Mouse (Mus musculus) liver, adult 2 months (tissue): ENCODE results near the gene Mtx1. TPM values are rescaled to one million over a fixed set of nuclear protein-coding genes. Genes with fewer than 3 reads are reported as not detected.

Source experiments
- DNase-seq: peaks from one replicate; pipeline ENCODE4 v3.0.0-alpha.2; 2011; ENCODE audit warnings: low read depth, low spot score; ENCODE audit errors: extremely low read depth
- H3K27ac ChIP-seq: fragments of 200-500 bp; replicated peaks from 2 replicates; pipeline ENCODE4 v1.5.1; 2012; ENCODE audit warnings: low read depth, mild to moderate bottlenecking, control low read depth, inconsistent platforms, low read length; ENCODE audit not compliant: insufficient read depth
- H3K27me3 ChIP-seq: fragments of 200-500 bp; 2 replicates; pipeline ENCODE4 v1.6.1; 2012; ENCODE audit warnings: mild to moderate bottlenecking, moderate library complexity, low read length, inconsistent platforms; ENCODE audit not compliant: control insufficient read depth, insufficient read depth
- H3K36me3 ChIP-seq: fragments of 200-500 bp; 2 replicates; pipeline ENCODE4 v1.6.1; 2012; ENCODE audit warnings: low read length, inconsistent platforms; ENCODE audit not compliant: control insufficient read depth, insufficient read depth
- H3K4me1 ChIP-seq: fragments of 200-500 bp; 2 replicates; pipeline ENCODE4 v1.6.1; 2011; ENCODE audit warnings: low read length; ENCODE audit not compliant: control insufficient read depth, insufficient read depth
- H3K4me3 ChIP-seq: fragments of 200-500 bp; 2 replicates; pipeline ENCODE4 v1.5.1; 2011; ENCODE audit warnings: low read depth, mild to moderate bottlenecking, control low read depth, low read length, moderate library complexity; ENCODE audit not compliant: insufficient read depth
- H3K79me2 ChIP-seq: fragments of 200-500 bp; 2 replicates; pipeline ENCODE4 v1.6.1; 2012; ENCODE audit warnings: inconsistent platforms, mild to moderate bottlenecking, low read length, moderate library complexity; ENCODE audit not compliant: control insufficient read depth, insufficient read depth
- H3K9ac ChIP-seq: fragments of 200-500 bp; 2 replicates; pipeline ENCODE4 v1.6.1; 2012; ENCODE audit warnings: low read depth, mild to moderate bottlenecking, control low read depth, inconsistent platforms, low read length
- CTCF ChIP-seq: fragments of 200-500 bp; IDR thresholded peaks from 2 replicates; pipeline ENCODE4 v1.5.1; 2011; ENCODE audit warnings: low read depth, low read length, control low read depth
- POLR2A ChIP-seq: fragments of 200-500 bp; IDR thresholded peaks from 2 replicates; pipeline ENCODE4 v1.6.1; 2011; ENCODE audit warnings: low read length, control low read depth; ENCODE audit not compliant: insufficient read depth; ENCODE audit errors: extremely low read depth
- WGBS: fragments of 180-500 bp; shearing (Covaris S2); methylation state at CpG from one replicate; pipeline ENCODE4 v1.1.7; 2018; 5-methylcytosine and 5-hydroxymethylcytosine counted together
- polyA plus RNA-seq: library from polyadenylated mRNA; depleted of rRNA; stranded (reverse); fragments of >200 nt; gene quantifications from 2 replicates; pipeline ENCODE4 v1.2.3, GENCODE M21; 2012
- total RNA-seq: library from RNA; depleted of rRNA; stranded (reverse); fragments of >200 nt; gene quantifications from 2 replicates; pipeline ENCODE4 v1.2.3, GENCODE M21; 2014

The Mtx1 gene
- total and polyA plus RNA-seq, 2 experiments: 105 to 167 TPM

DNA sequence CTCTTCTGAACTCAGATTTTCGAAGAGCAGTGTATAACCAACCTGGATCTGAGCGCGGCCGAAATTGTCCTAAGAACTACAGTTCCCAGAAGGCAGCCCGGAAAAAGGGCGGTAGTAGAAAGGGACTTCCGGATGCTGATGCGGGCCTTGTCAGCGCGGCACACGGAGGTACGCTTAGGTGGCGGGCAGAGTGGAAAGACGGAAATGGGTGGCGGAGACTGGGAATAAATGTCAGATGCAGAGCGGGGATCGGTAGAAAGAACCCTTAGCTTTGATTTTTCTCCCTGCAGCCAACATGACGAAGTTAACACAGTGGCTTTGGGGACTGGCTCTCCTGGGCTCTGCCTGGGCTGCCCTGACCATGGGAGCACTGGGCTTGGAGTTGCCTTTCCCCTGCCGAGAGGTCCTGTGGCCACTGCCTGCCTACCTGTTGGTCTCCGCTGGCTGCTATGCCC, 39.6 kb upstream of the Mtx1 start:
- Histone ChIP-seq H3K27ac (peak overlapping the region; percentile 78), H3K36me3 (no peaks in the 10 kb centered on the region), H3K27me3 (no peaks in the 10 kb centered on the region), H3K79me2 (peaks cover 4% of the 10 kb centered on the region; the same call in 1 of the 2 replicates), H3K4me1 (peaks cover 13% of the 10 kb centered on the region), H3K4me3 (peak overlapping the region; percentile 85), H3K9ac (peak overlapping the region; percentile 87)
- peak; percentile 83 for DNase-seq
- under 1% methylated on average over 20 of the region's 20 CpGs for whole genome bisulfite sequencing
- TF ChIP-seq CTCF (no peak), POLR2A (peak; percentile 87)

DNA sequence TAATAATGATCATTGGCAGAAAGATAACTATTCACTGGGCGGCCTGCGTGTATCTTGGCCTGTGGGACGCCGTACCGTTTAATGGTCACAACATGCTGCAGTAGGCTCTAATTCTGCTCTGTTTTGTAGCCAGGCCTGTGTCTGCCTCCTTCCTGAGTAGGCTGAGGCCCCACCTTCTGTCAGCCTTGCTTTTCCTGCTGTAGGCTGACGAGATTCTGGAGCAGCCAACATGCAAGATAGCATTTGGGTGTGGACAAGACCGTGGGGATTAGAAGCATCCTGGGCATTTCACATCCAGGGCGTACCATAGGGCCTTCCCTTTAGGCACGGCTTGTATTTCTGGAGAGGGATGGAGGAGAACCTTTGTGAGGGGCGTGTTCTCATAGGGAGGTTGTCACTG, 35.5 kb upstream of the Mtx1 start:
- Histone ChIP-seq H3K27ac (no peak overlapping the region), H3K79me2 (peaks cover 4% of the 10 kb centered on the region; the same call in 1 of the 2 replicates), H3K4me1 (peaks cover 4% of the 10 kb centered on the region), H3K4me3 (no peak overlapping the region), H3K36me3 (no peaks in the 10 kb centered on the region), H3K27me3 (no peaks in the 10 kb centered on the region), H3K9ac (no peak overlapping the region)
- WGBS: 81% methylated on average over 10 of the region's 10 CpGs
- TF ChIP-seq CTCF: no peak
- no peak for TF ChIP-seq POLR2A
- DNase-seq: no peak

DNA sequence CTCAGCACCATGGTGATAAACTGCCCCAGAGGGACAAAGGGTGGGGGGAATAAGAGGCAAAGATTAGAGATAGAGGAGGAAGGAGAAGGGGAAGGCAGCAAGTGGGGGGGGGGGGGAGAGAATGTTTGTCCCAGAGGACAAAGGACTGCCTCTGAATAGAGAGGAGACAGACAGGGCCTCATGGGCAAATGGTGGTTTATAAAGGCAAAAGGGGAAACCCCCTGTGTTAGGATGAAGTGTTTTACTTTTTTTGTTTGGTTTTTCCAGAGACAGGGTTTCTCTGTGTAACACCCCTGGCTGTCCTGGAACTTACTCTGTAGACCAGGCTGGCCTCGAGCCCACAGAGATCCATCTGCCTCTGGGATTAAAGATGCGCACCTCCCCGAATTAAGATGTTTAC, 33.3 kb upstream of the Mtx1 start:
- no peaks in the 10 kb centered on the region for H3K4me1 ChIP-seq
- no peak overlapping the region for H3K4me3 ChIP-seq
- DNase-seq: no peak
- WGBS: 85% methylated on average over 3 of the region's 3 CpGs
- no peak overlapping the region for H3K27ac ChIP-seq
- TF ChIP-seq POLR2A: no peak
- no peak for TF ChIP-seq CTCF
- no peaks in the 10 kb centered on the region for H3K79me2 ChIP-seq
- H3K9ac ChIP-seq: no peak overlapping the region
- H3K36me3 ChIP-seq: no peaks in the 10 kb centered on the region
- H3K27me3 ChIP-seq: no peaks in the 10 kb centered on the region

DNA sequence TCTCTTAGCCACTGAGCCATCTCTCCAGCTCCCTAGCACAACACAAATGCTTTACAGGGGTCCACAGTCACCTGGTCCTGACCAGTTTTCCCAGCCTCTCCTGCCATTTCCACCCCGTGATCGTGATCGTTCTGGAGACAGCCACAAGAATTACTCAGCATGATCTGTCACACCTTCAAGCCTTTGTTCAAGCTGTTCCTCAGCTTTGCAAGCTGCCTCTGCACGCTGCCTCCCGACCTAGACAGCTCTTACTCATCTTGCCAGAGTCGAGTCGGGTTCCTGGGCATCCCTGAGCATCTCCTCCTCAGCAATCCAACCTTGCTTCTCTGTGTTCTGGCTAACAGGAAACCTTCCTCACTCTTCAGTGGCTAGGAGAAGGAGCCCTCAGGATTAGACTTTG, 32.2 kb upstream of the Mtx1 start, which contains the start of gene Dpm3:
Gene Dpm3 (plus strand): TSS at position 283 of the 400 bp plus-strand sequence.
- WGBS: 65% methylated on average over 7 of the region's 7 CpGs
- H3K36me3 ChIP-seq: no peaks in the 10 kb centered on the region
- H3K79me2 ChIP-seq: no peaks in the 10 kb centered on the region
- H3K4me1 ChIP-seq: no peaks in the 10 kb centered on the region
- no peak within 1 kb of the TSS for H3K27ac ChIP-seq
- no peak within 1 kb of the TSS for H3K4me3 ChIP-seq
- H3K27me3 ChIP-seq: no peaks in the 10 kb centered on the region
- H3K9ac ChIP-seq: no peak within 1 kb of the TSS
- DNase-seq: no peak
- no peak for TF ChIP-seq POLR2A
- no peak for TF ChIP-seq CTCF

DNA sequence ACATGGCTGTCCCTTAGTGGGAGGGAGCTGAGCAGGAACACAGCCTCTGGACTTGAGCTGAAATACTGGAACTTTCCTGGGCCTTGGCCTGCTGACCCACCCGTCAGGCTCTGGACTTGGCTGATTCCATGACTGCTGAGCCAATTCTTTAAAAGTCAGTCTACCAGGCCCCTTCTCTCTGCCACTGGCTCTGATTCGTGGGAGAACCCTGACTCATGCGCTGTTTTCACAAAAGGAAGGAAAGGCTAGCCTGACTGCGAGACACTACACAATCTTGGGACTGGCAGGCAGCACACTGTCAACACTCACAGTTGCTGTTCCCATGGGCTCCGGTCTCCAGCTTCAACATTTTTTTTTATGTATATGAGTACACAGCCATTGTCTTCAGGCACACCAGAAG, 29.3 kb upstream of the Mtx1 start:
- no peak overlapping the region for H3K27ac ChIP-seq
- no peak for DNase-seq
- WGBS: 85% methylated on average over 5 of the region's 5 CpGs
- H3K9ac ChIP-seq: no peak overlapping the region
- H3K36me3 ChIP-seq: no peaks in the 10 kb centered on the region
- 0 out of 2 replicates have a peak, but pooled peaks cover 1% of the 10 kb centered on the region for H3K4me1 ChIP-seq
- no peak overlapping the region for H3K4me3 ChIP-seq
- TF ChIP-seq POLR2A (no peak), CTCF (no peak)
- H3K27me3 ChIP-seq: no peaks in the 10 kb centered on the region
- H3K79me2 ChIP-seq: no peaks in the 10 kb centered on the region

DNA sequence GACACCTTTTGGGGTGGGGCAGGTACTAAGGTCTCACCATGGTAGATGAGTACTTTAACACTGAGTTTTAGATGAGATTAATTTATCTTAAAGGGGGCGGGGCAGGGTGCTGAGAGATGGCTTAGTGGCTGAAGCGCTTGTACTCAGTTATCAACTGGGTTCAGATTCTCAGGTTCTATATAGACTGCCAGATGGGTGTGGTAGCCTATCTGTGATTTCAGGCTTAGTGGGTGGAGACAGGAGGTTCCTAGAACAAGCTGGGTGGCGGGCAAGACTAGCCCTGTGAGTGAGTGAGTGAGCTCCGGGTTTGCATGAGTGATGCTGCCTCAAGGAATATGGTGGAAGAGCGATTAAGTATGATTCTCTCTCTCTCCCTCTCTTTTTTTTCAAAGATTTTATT, 28.1 kb upstream of the Mtx1 start:
- Histone ChIP-seq H3K4me1 (peaks cover 7% of the 10 kb centered on the region; the same call in 1 of the 2 replicates), H3K27me3 (no peaks in the 10 kb centered on the region), H3K79me2 (no peaks in the 10 kb centered on the region), H3K27ac (no peak overlapping the region), H3K36me3 (no peaks in the 10 kb centered on the region), H3K4me3 (no peak overlapping the region), H3K9ac (no peak overlapping the region)
- TF ChIP-seq CTCF (no peak), POLR2A (no peak)
- 92% methylated on average over 5 of the region's 5 CpGs for WGBS
- no peak for DNase-seq
